Mouse (Mus musculus) intestine, embryonic 15.5 days (tissue): ENCODE results near the gene 4933402N03Rik. TPM values are rescaled to one million over a fixed set of nuclear protein-coding genes. Genes with fewer than 3 reads are reported as not detected.

Experiments
- ATAC-seq: fragments of 200-750 bp; cut with Nextera tagmentation; 2 replicates; pipeline ENCODE4 v1.8.0; 2017; ENCODE audit warnings: moderate TSS enrichment, moderate library complexity
- H3K27ac ChIP-seq: fragments of 300-500 bp; sonication (generic); 2 replicates; pipeline ENCODE4 v1.5.1; 2015; ENCODE audit warnings: mild to moderate bottlenecking, inconsistent platforms
- H3K27me3 ChIP-seq: fragments of 300-500 bp; sonication (generic); replicated peaks from 2 replicates; pipeline ENCODE4 v1.6.1; 2015; ENCODE audit warnings: inconsistent platforms
- H3K36me3 ChIP-seq: fragments of 300-500 bp; sonication (generic); 2 replicates; pipeline ENCODE4 v1.6.1; 2015; ENCODE audit warnings: inconsistent platforms
- H3K4me1 ChIP-seq: fragments of 300-500 bp; sonication (generic); replicated peaks from 2 replicates; pipeline ENCODE4 v1.6.1; 2015; ENCODE audit warnings: inconsistent platforms
- H3K4me2 ChIP-seq: fragments of 300-500 bp; sonication (generic); replicated peaks from 2 replicates; pipeline ENCODE4 v1.6.1; 2015; ENCODE audit warnings: mild to moderate bottlenecking, inconsistent platforms
- H3K4me3 ChIP-seq: fragments of 300-500 bp; sonication (generic); replicated peaks from 2 replicates; pipeline ENCODE4 v1.5.1; 2015; ENCODE audit warnings: inconsistent platforms
- H3K9ac ChIP-seq: fragments of 300-500 bp; sonication (generic); 2 replicates; pipeline ENCODE4 v1.6.1; 2015; ENCODE audit warnings: inconsistent platforms
- H3K9me3 ChIP-seq: fragments of 300-500 bp; sonication (generic); 2 replicates; pipeline ENCODE4 v1.6.1; 2016; ENCODE audit warnings: inconsistent platforms
- WGBS: fragments of 180-500 bp; shearing (Covaris S2); methylation state at CpG from one replicate; pipeline ENCODE4 v1.1.7; 2015; 5-methylcytosine and 5-hydroxymethylcytosine counted together
- polyA plus RNA-seq: library from polyadenylated mRNA; unstranded; fragments of >200 nt; fragmentation: Nextera tagmentation; extraction: Ambion mirVana; gene quantifications from 2 replicates; pipeline ENCODE4 v1.2.1, GENCODE M21; 2015

Gene 4933402N03Rik
- polyA plus RNA-seq, 1 experiment from 2014 or later: not detected

GRCm38 (mm10) chr7:131122210-131122807 lies 23.8 kb downstream of the 4933402N03Rik start:
- WGBS: 83% methylated on average over 2 of the region's 2 CpGs
- no peak for ATAC-seq

DNA sequence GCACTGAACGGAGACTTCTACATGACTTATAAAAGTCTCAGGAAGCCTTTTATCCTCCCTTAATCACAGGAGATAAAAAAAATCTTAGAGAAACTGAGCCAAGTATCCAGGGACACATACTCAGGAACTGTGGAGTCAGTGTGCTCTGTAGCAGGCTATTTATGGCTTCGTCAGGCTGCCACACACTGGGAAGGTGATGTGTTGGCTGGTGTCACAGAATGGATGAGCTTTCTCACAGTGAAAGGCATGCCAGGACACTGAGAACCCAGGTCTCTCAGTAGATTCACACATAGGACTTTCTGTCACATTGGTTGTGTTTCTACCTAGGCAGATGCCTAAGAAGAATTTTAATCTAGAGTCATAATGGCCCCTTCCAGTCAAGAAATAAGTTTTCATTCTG lies 31.7 kb downstream of the 4933402N03Rik start:
- Histone ChIP-seq H3K36me3 (no peaks in the 10 kb centered on the region), H3K4me1 (no peaks in the 10 kb centered on the region), H3K4me3 (no peak overlapping the region), H3K27ac (no peak overlapping the region), H3K9me3 (no peaks in the 10 kb centered on the region), H3K9ac (no peak overlapping the region), H3K27me3 (no peaks in the 10 kb centered on the region), H3K4me2 (no peak overlapping the region)
- WGBS: 74% methylated on average over 2 of the region's 2 CpGs
- ATAC-seq: no peak

More at GRCm38 (mm10) chr7:131122210-131122807, 23.8 kb downstream of the 4933402N03Rik start:
- Histone ChIP-seq H3K4me3 (no peak overlapping the region), H3K4me1 (no peaks in the 10 kb centered on the region), H3K9ac (no peak overlapping the region), H3K9me3 (no peaks in the 10 kb centered on the region), H3K4me2 (no peak overlapping the region), H3K27ac (no peak overlapping the region), H3K36me3 (no peaks in the 10 kb centered on the region), H3K27me3 (no peaks in the 10 kb centered on the region)

- H3K4me2 ChIP-seq: no peak overlapping the region
- H3K9me3 ChIP-seq: no peaks in the 10 kb centered on the region
- no peak overlapping the region for H3K9ac ChIP-seq
- WGBS: 43% methylated on average over 6 of the region's 6 CpGs
- no peaks in the 10 kb centered on the region for H3K36me3 ChIP-seq
- no peaks in the 10 kb centered on the region for H3K4me1 ChIP-seq
- H3K27me3 ChIP-seq: no peaks in the 10 kb centered on the region
- no peak overlapping the region for H3K27ac ChIP-seq
- ATAC-seq: 0 out of 2 replicates have a peak, but pooled peaks have one; percentile 45
- H3K4me3 ChIP-seq: no peak overlapping the region
These were observed 32.4 kb downstream of the 4933402N03Rik start for GRCm38 (mm10) chr7:131113676-131114075.

GRCm38 (mm10) chr7:131112486-131112885 lies 33.6 kb downstream of the 4933402N03Rik start:
- Histone ChIP-seq H3K27me3 (no peaks in the 10 kb centered on the region), H3K27ac (no peak overlapping the region), H3K9ac (no peak overlapping the region), H3K4me1 (no peaks in the 10 kb centered on the region), H3K36me3 (no peaks in the 10 kb centered on the region), H3K9me3 (no peaks in the 10 kb centered on the region), H3K4me3 (no peak overlapping the region), H3K4me2 (no peak overlapping the region)
- WGBS: 38% methylated on average over 3 of the region's 3 CpGs
- ATAC-seq: no peak

Other genes starting within 250 kb of the 4933402N03Rik start
- gene Htra1, start 210.2 kb downstream of the 4933402N03Rik start, polyA plus RNA-seq: 16.9 and 18.8 TPM in 2 replicates
- 126 and 138 TPM in 2 replicates for gene Dmbt1, start 114.3 kb downstream of the 4933402N03Rik start, polyA plus RNA-seq
- 0.03 and 0.04 TPM in 2 replicates for gene 5430419D17Rik, start 28.1 kb upstream of the 4933402N03Rik start, polyA plus RNA-seq
- gene Cuzd1, start 176.0 kb upstream of the 4933402N03Rik start, polyA plus RNA-seq: 0.26 and 0.53 TPM in 2 replicates
- gene Fam24b, start 183.2 kb upstream of the 4933402N03Rik start, polyA plus RNA-seq: not detected in 2 replicates
- gene Fam24a, start 187.6 kb upstream of the 4933402N03Rik start, polyA plus RNA-seq: not detected in 2 replicates
- gene 2310057M21Rik, start 216.4 kb upstream of the 4933402N03Rik start, polyA plus RNA-seq: 18.4 and 19.2 TPM in 2 replicates
- gene Pstk, start 224.8 kb upstream of the 4933402N03Rik start, polyA plus RNA-seq: 71.2 and 75.7 TPM in 2 replicates